Mouse (Mus musculus): ENCODE measurements around the gene Dock3. TPM values are rescaled to one million over a fixed set of nuclear protein-coding genes. Genes with fewer than 3 reads are reported as not detected.

The Dock3 gene
- polyA plus RNA-seq, 1 experiment from 2014 or later: 0.12 TPM

DNA sequence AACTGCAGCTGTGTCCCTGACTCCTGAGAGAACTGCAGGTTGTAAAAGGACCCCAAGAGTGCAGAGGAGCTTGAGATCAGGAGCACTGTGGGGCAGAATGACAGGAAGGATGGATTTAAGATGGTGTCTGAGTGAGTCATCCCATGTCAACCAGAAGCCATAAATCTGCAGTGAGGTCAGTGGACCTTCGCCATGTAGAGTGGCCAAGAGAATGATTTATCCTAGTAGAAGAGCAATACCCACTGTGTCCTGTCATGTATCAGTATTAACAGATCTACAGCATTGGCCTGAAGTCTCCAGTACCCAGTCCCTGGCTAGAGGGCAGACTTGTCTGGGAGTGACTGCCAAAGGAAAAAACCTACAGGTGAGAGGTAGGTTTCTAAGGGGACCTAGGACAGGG is 332.8 kb downstream of the Dock3 start:
- ATAC-seq: no peak
- Histone ChIP-seq H3K27ac (no peak overlapping the region), H3K9me3 (replicated peaks) (no peaks in the 10 kb centered on the region), H3K4me3 (no peak overlapping the region), H3K4me2 (no peak overlapping the region), H3K4me1 (no peaks in the 10 kb centered on the region), H3K36me3 (no peaks in the 10 kb centered on the region), H3K9ac (no peak overlapping the region), H3K27me3 (replicated peaks) (no peaks in the 10 kb centered on the region; the same call in 1 of the 2 replicates)
- WGBS (ENCODE audit: insufficient replicate concordance): 54% methylated on average over 1 of the region's 1 CpGs

DNA sequence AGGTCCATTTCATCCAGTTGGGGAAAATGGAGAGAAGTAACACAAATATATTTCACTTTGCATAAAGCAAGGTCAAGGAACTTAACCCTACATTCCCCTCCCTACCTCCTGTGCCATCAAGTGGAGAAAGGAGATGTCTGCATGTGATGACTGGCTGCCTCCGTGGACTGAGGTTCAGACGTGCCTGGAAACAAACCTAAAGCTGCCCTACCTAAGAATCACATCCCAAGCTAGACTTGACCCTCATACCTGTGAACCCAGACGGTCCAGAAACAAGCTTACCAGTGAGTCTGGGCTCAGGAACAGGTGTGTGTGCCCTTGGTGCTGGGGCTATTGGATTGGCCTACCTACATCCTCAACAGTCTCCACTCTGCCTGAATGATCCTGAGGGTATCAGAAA is 338.4 kb downstream of the Dock3 start:
- H3K36me3 ChIP-seq: peaks cover 26% of the 10 kb centered on the region
- 64% methylated on average over 3 of the region's 3 CpGs for whole genome bisulfite sequencing (ENCODE audit: insufficient replicate concordance)
- H3K9me3 ChIP-seq (replicated peaks): no peaks in the 10 kb centered on the region
- H3K4me1 ChIP-seq: peaks cover 36% of the 10 kb centered on the region
- peak overlapping the region; percentile 93 for H3K4me2 ChIP-seq
- ATAC-seq: no peak
- H3K27ac ChIP-seq: no peak overlapping the region
- no peak overlapping the region for H3K4me3 ChIP-seq
- no peak overlapping the region for H3K9ac ChIP-seq
- H3K27me3 ChIP-seq (replicated peaks): no peaks in the 10 kb centered on the region

DNA sequence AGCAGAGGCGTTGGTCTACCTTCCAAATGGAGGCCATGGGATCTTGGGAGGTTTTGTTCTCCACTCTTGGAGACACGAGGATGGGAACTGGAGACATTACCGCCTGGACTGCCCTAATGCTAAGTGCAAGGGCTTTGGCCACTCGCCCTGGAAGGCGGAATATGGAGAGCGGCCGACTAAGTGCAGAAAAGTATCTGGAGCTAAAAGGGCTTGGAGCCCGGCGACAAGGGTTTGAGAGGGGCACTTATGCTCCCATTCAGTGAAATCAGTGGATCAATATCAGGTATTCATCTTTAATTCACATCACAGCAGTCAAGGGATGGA is 339.2 kb downstream of the Dock3 start:
- H3K36me3 ChIP-seq: peaks cover 34% of the 10 kb centered on the region
- no peak for ATAC-seq
- H3K27me3 ChIP-seq (replicated peaks): no peaks in the 10 kb centered on the region
- no peaks in the 10 kb centered on the region for H3K9me3 ChIP-seq (replicated peaks)
- H3K4me3 ChIP-seq: peak overlapping the region; percentile 92
- H3K4me1 ChIP-seq: peaks cover 44% of the 10 kb centered on the region
- under 1% methylated on average over 9 of the region's 9 CpGs for whole genome bisulfite sequencing (ENCODE audit: insufficient replicate concordance)
- H3K9ac ChIP-seq: peak overlapping the region; percentile 81
- peak overlapping the region; percentile 81 for H3K27ac ChIP-seq
- H3K4me2 ChIP-seq: peak overlapping the region; percentile 93

DNA sequence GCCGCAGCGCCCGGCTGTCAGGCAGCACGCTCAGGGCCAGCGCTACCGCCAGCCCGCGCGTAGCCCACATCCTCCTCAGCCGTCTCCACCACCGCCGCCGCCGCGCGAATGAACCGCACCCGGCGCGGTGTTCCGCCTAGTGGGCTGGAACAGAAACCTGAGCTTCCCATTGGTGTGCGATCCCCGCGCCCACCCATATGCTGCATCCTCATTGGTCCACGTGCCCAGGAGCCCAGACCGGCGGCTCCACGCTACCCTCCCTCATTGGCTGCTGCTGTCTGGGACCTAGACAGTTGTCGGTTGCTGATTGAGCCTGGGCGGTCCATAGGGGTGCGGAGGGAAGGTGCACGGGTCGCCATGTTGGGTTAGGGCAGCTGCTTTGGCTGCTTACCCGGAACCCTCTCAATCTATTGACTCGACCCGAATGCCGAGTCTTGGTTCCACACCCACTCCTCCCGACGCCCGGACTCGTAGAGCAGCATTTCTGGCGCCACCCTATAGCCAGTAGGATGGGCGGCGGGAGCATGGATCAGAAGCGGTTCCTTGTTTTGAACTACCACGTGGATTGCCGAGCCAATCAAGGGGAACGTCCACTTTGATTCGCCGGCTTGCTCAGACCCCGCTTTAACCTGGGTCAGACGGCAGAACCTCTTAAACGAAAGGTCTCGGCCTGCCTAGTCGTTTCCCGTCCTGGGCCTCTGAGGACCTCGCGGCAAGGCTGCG is 339.7 kb downstream of the Dock3 start, which contains the start of gene Manf:
Gene Manf (minus strand): TSS at position 151 of the 723 bp plus-strand sequence.
- Histone ChIP-seq H3K4me2 (peak within 1 kb of the TSS; percentile 93), H3K4me1 (peaks cover 48% of the 10 kb centered on the region), H3K4me3 (peak within 1 kb of the TSS; percentile 92), H3K27me3 (replicated peaks) (no peaks in the 10 kb centered on the region), H3K9ac (peak within 1 kb of the TSS; percentile 96), H3K27ac (peak within 1 kb of the TSS; percentile 86), H3K9me3 (replicated peaks) (no peaks in the 10 kb centered on the region), H3K36me3 (peaks cover 35% of the 10 kb centered on the region)
- under 1% methylated on average over 59 of the region's 59 CpGs for WGBS (ENCODE audit: insufficient replicate concordance)
- ATAC-seq: peak; percentile 97

DNA sequence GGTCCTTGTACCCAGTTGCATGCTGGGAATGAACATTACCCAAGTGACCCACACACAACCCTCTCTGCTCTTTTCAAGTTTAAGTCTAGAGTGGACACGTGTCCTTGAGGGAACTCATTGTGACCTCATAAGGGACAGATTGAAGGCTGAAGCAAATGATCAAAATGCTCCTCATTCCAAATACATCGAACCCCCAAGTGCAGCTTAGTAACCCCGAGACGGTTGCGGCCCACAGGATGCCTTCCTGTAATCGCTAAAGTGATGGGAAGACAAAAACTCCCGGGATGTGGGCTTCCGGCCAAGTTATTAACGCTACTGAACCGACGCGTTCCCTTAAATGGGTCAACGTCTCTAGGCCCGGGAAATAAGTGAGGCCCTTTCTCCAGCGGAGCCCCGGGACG is 340.4 kb downstream of the Dock3 start:
- no peaks in the 10 kb centered on the region for H3K27me3 ChIP-seq (replicated peaks)
- peaks cover 35% of the 10 kb centered on the region for H3K36me3 ChIP-seq
- H3K9me3 ChIP-seq (replicated peaks): no peaks in the 10 kb centered on the region
- H3K9ac ChIP-seq: peak overlapping the region; percentile 96
- H3K4me1 ChIP-seq: peaks cover 48% of the 10 kb centered on the region
- peak overlapping the region; percentile 93 for H3K4me2 ChIP-seq
- peak overlapping the region; percentile 92 for H3K4me3 ChIP-seq
- no peak for ATAC-seq
- WGBS (ENCODE audit: insufficient replicate concordance): under 1% methylated on average over 17 of the region's 17 CpGs
- peak overlapping the region; percentile 86 for H3K27ac ChIP-seq

DNA sequence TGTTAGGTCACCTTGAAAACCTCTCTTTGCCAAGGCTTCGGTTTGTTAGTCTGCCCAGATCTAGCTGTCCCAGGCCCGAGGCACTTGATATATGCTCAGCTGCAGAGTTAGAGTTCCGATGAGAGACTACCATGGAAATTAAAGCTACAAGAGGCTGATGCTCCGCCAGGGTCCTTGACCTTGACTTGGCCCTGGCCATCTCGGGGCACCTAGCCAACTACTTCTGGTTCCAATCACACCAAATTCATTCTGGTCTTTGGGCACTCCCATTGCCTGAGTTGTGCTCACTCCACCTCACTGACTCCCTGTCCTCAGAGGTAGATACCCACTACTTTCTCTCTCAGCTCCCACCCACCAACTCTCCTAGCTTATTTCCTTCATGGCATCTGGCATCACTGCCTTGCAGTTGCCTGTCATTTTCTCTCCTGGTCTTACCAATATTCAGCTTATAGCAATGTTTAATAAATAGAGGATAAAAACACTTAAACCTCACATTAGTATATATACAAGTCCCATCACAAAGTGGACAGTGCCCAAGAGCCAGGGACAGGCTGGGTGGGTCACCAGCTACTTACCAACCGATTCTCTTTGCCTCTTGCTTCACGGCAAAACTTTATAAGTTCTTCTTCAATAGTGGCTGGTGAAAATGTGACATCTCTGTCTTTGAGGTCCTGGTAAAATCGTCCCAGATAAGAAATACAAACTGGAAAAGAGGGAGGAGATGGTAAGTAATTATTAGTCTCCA is 341.0 kb downstream of the Dock3 start:
- Histone ChIP-seq H3K4me3 (peak overlapping the region; percentile 92), H3K9ac (peak overlapping the region; percentile 96), H3K4me1 (peaks cover 52% of the 10 kb centered on the region), H3K4me2 (peak overlapping the region; percentile 93), H3K9me3 (replicated peaks) (no peaks in the 10 kb centered on the region), H3K27me3 (replicated peaks) (no peaks in the 10 kb centered on the region), H3K27ac (peak overlapping the region; percentile 86), H3K36me3 (peaks cover 35% of the 10 kb centered on the region)
- 62% methylated on average over 8 of the region's 8 CpGs for WGBS (ENCODE audit: insufficient replicate concordance)
- no peak for ATAC-seq

DNA sequence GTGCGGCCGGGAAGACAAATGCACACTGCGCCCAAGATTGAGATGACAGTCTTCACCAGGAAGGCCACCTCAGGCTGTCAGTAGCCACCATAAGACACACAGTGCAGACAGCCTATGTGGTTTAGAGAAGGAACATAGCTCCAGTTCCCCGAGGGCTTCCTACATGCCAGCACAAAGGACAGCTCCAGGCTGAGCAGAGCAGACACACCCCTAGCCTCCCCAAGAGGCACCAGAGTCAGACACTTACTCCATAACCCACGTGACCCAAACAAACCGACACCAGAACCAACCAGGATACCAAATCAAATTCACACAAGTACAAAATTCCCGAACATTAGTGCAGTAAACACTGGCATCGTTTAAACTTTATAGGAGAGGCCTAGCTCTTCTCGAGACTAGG is 342.4 kb downstream of the Dock3 start:
- WGBS (ENCODE audit: insufficient replicate concordance): 80% methylated on average over 9 of the region's 9 CpGs
- no peaks in the 10 kb centered on the region for H3K27me3 ChIP-seq (replicated peaks)
- peaks cover 47% of the 10 kb centered on the region for H3K36me3 ChIP-seq
- no peak overlapping the region for H3K4me3 ChIP-seq
- no peak overlapping the region for H3K27ac ChIP-seq
- ATAC-seq: no peak
- H3K4me2 ChIP-seq: peak overlapping the region; percentile 93
- 0 out of 2 replicates have a peak overlapping the region, but pooled peaks have one; percentile 8 for H3K9ac ChIP-seq
- peaks cover 66% of the 10 kb centered on the region for H3K4me1 ChIP-seq
- H3K9me3 ChIP-seq (replicated peaks): no peaks in the 10 kb centered on the region

DNA sequence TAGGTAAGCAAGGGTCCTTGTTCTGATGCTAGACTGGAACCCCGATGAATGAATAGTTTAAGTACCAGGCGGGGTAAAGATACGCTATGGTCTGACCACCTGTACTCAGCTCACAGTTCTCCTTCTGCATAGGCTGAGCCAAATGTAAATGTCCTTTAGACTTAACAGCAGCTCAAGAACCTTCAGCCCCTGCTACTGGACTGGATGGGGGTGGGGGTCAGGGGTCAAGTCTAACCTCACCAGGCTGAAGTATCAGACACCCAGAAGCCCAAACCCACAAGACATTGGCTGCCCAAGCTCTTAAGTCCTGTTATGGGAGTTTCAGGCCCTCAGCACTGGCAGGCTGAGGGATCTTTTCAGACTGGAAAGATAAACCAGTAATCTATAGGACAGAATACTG is 343.4 kb downstream of the Dock3 start:
- Histone ChIP-seq H3K4me1 (peaks cover 71% of the 10 kb centered on the region), H3K27me3 (replicated peaks) (no peaks in the 10 kb centered on the region), H3K9ac (peak overlapping the region; percentile 72), H3K4me2 (peak overlapping the region; percentile 91), H3K27ac (peak overlapping the region; percentile 93), H3K36me3 (peaks cover 57% of the 10 kb centered on the region), H3K9me3 (replicated peaks) (no peaks in the 10 kb centered on the region), H3K4me3 (peak overlapping the region; percentile 98; the same call in 1 of the 2 replicates)
- ATAC-seq: no peak
- 88% methylated on average over 3 of the region's 3 CpGs for WGBS (ENCODE audit: insufficient replicate concordance)

DNA sequence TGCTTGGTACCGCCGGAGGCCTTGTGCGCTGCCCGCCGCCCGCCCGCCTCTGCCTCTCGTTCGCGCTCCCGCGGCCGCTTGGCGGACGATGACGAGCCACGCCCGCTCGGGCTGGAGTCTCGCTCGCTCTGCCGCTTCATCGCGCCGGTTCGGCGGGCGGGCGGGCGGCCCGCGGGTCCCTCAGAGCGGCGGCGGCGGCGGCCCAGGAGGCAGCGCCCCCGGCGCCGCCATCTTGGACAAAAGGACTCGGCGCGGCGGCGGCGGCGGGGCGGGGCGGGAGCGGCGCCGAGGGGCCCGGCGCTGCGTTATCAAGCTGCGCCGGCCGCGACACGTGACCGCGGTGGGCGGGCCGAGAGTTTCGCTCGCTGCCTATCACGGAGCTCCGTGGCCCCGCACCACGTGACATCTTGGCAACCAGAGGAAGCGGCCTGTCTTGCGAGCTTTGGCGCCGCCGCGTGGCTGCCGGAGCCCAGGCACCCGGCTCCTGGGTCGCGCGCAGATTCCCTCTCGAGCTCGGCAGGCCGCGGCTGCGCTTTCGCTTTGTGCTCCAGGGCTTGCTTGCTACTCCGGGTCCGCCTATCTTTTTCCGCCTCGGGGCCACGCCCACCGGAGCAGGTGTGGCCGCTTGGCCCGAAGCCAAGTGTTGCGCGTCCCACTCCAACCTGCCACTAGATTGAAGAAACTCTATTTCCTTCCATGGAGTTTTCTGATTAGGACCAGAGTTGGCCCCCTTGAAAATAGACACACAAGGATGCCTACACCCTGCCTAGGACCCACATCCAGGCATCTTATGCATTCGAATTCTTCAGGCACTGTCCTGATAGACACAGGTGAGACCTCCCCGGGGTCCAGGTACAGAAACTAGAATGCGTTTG is 344.6 kb downstream of the Dock3 start, which contains the start of gene Rbm15b:
Gene Rbm15b (minus strand): TSS at position 601 of the 875 bp plus-strand sequence.
- Histone ChIP-seq H3K27me3 (replicated peaks) (no peaks in the 10 kb centered on the region), H3K9ac (peak within 1 kb of the TSS; percentile 98), H3K4me1 (peaks cover 80% of the 10 kb centered on the region), H3K4me2 (peak within 1 kb of the TSS; percentile 97), H3K9me3 (replicated peaks) (no peaks in the 10 kb centered on the region), H3K27ac (peak within 1 kb of the TSS; percentile 93), H3K36me3 (peaks cover 70% of the 10 kb centered on the region), H3K4me3 (peak within 1 kb of the TSS; percentile 98)
- ATAC-seq: peak; percentile 72
- WGBS (ENCODE audit: insufficient replicate concordance): 2% methylated on average over 92 of the region's 101 CpGs

DNA sequence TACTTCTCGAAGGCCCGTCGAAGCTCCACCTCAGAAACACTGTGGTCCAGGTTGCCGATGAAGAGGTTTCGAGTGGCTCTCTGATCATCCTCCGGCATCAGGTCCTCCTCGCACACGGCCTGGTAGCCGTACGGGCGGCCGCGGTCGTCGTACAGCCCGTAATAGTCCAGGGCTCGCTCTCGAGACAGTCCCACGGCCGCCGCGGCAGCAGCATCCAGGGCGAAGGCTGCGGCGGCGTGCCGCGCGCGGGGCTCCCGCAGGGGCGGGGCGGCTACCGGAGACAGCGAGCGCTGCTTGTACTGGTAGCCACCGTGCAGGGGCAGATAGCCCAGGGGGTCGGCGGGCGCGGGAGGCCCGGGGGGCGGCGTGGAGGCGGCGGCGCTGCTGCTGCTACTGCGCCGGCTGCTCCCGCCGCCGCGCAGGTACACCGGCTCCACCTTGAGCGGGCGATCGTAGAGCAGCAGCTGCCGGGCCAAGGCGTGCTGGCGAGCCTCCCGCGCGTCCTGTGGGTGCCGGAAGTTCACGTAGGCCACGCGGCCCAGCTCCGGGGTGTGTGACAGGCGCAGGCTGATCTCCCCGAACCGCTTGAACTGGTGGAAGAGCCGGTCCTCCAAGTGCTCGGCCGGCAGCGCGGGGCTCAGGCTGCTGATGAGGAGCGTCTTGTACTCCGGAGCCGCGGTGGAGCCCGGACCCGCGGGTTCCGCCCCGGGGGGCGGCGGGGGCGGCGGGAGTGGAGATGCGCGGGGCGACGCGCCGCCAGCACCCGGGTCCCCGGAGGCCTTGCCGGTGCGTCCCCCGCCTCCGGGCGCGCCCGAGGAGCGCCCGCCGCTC is 345.6 kb downstream of the Dock3 start:
- peak overlapping the region; percentile 98 for H3K4me3 ChIP-seq
- H3K27me3 ChIP-seq (replicated peaks): no peaks in the 10 kb centered on the region
- H3K4me2 ChIP-seq: peak overlapping the region; percentile 97
- peak; percentile 26 for ATAC-seq
- H3K36me3 ChIP-seq: peaks cover 79% of the 10 kb centered on the region
- peak overlapping the region; percentile 98 for H3K9ac ChIP-seq
- no peaks in the 10 kb centered on the region for H3K9me3 ChIP-seq (replicated peaks)
- WGBS (ENCODE audit: insufficient replicate concordance): under 1% methylated on average over 72 of the region's 107 CpGs
- peak overlapping the region; percentile 93 for H3K27ac ChIP-seq
- peaks cover 82% of the 10 kb centered on the region for H3K4me1 ChIP-seq

Measured in liver, embryonic 12.5 days (tissue).